Mouse (Mus musculus) ES-Bruce4 (cell line): Measurements from ENCODE around the gene Map3k5.

ENCODE experiments used
- CTCF ChIP-seq: IDR thresholded peaks from one replicate; pipeline ENCODE4 v1.8.1; 2011; ENCODE audit warnings: low read depth, low read length
- EP300 ChIP-seq: IDR thresholded peaks from 2 replicates; pipeline ENCODE4 v1.6.1; 2011; ENCODE audit warnings: low read depth, low read length; ENCODE audit not compliant: insufficient read depth
- POLR2A ChIP-seq: IDR thresholded peaks from one replicate; pipeline ENCODE4 v1.8.1; 2011; ENCODE audit warnings: low read length; ENCODE audit not compliant: insufficient read depth

- TF ChIP-seq EP300 (no peak), POLR2A (no peak), CTCF (no peak)
These were observed 167.2 kb downstream of the Map3k5 start for GRCm38 (mm10) chr10:20101456-20101855.
